Mouse (Mus musculus) left cerebral cortex, adult 11 months (tissue): ENCODE measurements around the gene Hcrtr2.

Experiments used
- DNase-seq: peaks from one replicate; pipeline ENCODE4 v3.0.0; 2022; ENCODE audit warnings: low spot score

The Hcrtr2 gene

GRCm38 (mm10) chr9:76323756-76324155, at the start of gene Hcrtr2:
TSS of gene Hcrtr2 (minus strand) at chr9:76323856.
- no peak for DNase-seq

GRCm38 (mm10) chr9:76364874-76365273, 41.2 kb upstream of the Hcrtr2 start:
- no peak for DNase-seq

GRCm38 (mm10) chr9:76360374-76360773, 36.7 kb upstream of the Hcrtr2 start:
- no peak for DNase-seq

GRCm38 (mm10) chr9:76352346-76352745, 28.7 kb upstream of the Hcrtr2 start:
- DNase-seq: no peak

- DNase-seq: no peak
Observed at GRCm38 (mm10) chr9:76347298-76347697, 23.6 kb upstream of the Hcrtr2 start.

- DNase-seq: peak; percentile 23
Observed at GRCm38 (mm10) chr9:76331081-76331480, 7.4 kb upstream of the Hcrtr2 start.

- DNase-seq: no peak
Observed at GRCm38 (mm10) chr9:76323186-76323701, 412 bp downstream of the Hcrtr2 start.

GRCm38 (mm10) chr9:76322122-76323052, 1.3 kb downstream of the Hcrtr2 start:
- DNase-seq: no peak

GRCm38 (mm10) chr9:76321589-76321988, 2.1 kb downstream of the Hcrtr2 start:
- DNase-seq: no peak

- DNase-seq: no peak
Observed at GRCm38 (mm10) chr9:76320755-76321154, 2.9 kb downstream of the Hcrtr2 start.

GRCm38 (mm10) chr9:76318302-76318701, 5.4 kb downstream of the Hcrtr2 start:
- no peak for DNase-seq

- DNase-seq: no peak
Observed at GRCm38 (mm10) chr9:76315096-76315495, 8.6 kb downstream of the Hcrtr2 start.

- no peak for DNase-seq
Observed at GRCm38 (mm10) chr9:76313921-76314320, 9.7 kb downstream of the Hcrtr2 start.

GRCm38 (mm10) chr9:76312221-76312620, 11.4 kb downstream of the Hcrtr2 start:
- DNase-seq: no peak

GRCm38 (mm10) chr9:76291384-76291783, 32.3 kb downstream of the Hcrtr2 start:
- no peak for DNase-seq

- DNase-seq: no peak
Observed at GRCm38 (mm10) chr9:76270886-76271285, 52.8 kb downstream of the Hcrtr2 start.

- DNase-seq: no peak
Observed at GRCm38 (mm10) chr9:76257731-76258130, 65.9 kb downstream of the Hcrtr2 start.

- no peak for DNase-seq
Observed at GRCm38 (mm10) chr9:76252544-76252943, 71.1 kb downstream of the Hcrtr2 start.

- DNase-seq: no peak
Observed at GRCm38 (mm10) chr9:76252109-76252508, 71.5 kb downstream of the Hcrtr2 start.

- no peak for DNase-seq
Observed at GRCm38 (mm10) chr9:76242322-76242721, 81.3 kb downstream of the Hcrtr2 start.

- DNase-seq: no peak
Observed at GRCm38 (mm10) chr9:76237946-76238345, 85.7 kb downstream of the Hcrtr2 start.

- no peak for DNase-seq
Observed at GRCm38 (mm10) chr9:76237243-76237642, 86.4 kb downstream of the Hcrtr2 start.

- DNase-seq: peak; percentile 25
Observed at GRCm38 (mm10) chr9:76236626-76237025, 87.0 kb downstream of the Hcrtr2 start.
